ENCODE assay signal across 16 mouse cellular contexts in genomic region chr6:7578031-7578430, GRCm38 (mm10). TPM values are rescaled to one million over a fixed set of nuclear protein-coding genes. Genes with fewer than 3 reads are reported as not detected.
DNase-seq lines count a peak whose midpoint lies in the region; ATAC-seq and TF ChIP-seq lines count a peak whose summit lies in the region.
"Had no signal": no experiment of that assay in that cellular context is flagged by ENCODE, and none has a peak within 500 bp of the region (broad histone marks: within the 10 kb centered on the region; RNA-seq: fewer than 3 reads in every experiment).

No protein-coding gene starts in this region.

- 0 out of 2 replicates have a peak, but pooled peaks have one; percentile 14 for ATAC-seq in heart, embryonic 15.5 days (replicated peaks; ENCODE audit: insufficient number of reproducible peaks, insufficient read depth, low FRiP score, low read depth)
- no peak for ATAC-seq in heart, embryonic 12.5 days (ENCODE audit: insufficient number of reproducible peaks, low FRiP score)
- ATAC-seq in lung, embryonic 14.5 days (ENCODE audit: insufficient read depth): no peak
- peak; percentile 74 for ATAC-seq in Patski
- ATAC-seq: forebrain, embryonic 13.5 days; forebrain, postnatal 0 days; intestine, embryonic 16.5 days had no signal

- POLR2A ChIA-PET in Patski (lab: Charles Lee): no interaction called here

- H3K9ac ChIP-seq in heart, embryonic 15.5 days: no peak overlapping the region
- no peak overlapping the region for H3K9ac ChIP-seq in heart, embryonic 12.5 days
- H3K9ac ChIP-seq in lung, embryonic 14.5 days: no peak overlapping the region
- H3K9ac ChIP-seq: embryonic facial prominence, embryonic 12.5 days; forebrain, embryonic 13.5 days; forebrain, postnatal 0 days; hindbrain, embryonic 15.5 days had no signal

- no peak overlapping the region for H3K27ac ChIP-seq in heart, embryonic 15.5 days
- H3K27ac ChIP-seq in heart, embryonic 12.5 days (ENCODE audit: poor library complexity, severe bottlenecking): no peak overlapping the region
- H3K27ac ChIP-seq in lung, embryonic 14.5 days (ENCODE audit: low read depth): no peak overlapping the region
- H3K27ac ChIP-seq: embryonic facial prominence, embryonic 12.5 days; forebrain, embryonic 13.5 days; hindbrain, embryonic 15.5 days had no signal

- no peaks in the 10 kb centered on the region for H3K9me3 ChIP-seq in heart, embryonic 15.5 days (replicated peaks)
- H3K9me3 ChIP-seq in heart, embryonic 12.5 days (replicated peaks): no peaks in the 10 kb centered on the region
- no peaks in the 10 kb centered on the region for H3K9me3 ChIP-seq in lung, embryonic 14.5 days (ENCODE audit: low read depth, low read length)
- H3K9me3 ChIP-seq: embryonic facial prominence, embryonic 12.5 days; forebrain, embryonic 13.5 days; hindbrain, embryonic 15.5 days had no signal

- TF ChIP-seq CTCF in lung, embryonic 14.5 days (IDR thresholded peaks at IDR 0.05; ENCODE audit: low read depth): no peak
- no peak for TF ChIP-seq CTCF in Patski (IDR thresholded peaks at IDR 0.05)

- in situ Hi-C loops in Patski (cut with MboI; ENCODE audit: low pct_unique_long_range_greater_than_20kb): no loop called here

- no peak overlapping the region for H3K4me2 ChIP-seq in heart, embryonic 15.5 days
- no peak overlapping the region for H3K4me2 ChIP-seq in heart, embryonic 12.5 days
- H3K4me2 ChIP-seq in lung, embryonic 14.5 days: no peak overlapping the region
- H3K4me2 ChIP-seq: embryonic facial prominence, embryonic 12.5 days; forebrain, embryonic 13.5 days; hindbrain, embryonic 15.5 days had no signal

- DNase-seq in lung, embryonic 14.5 days: peak; percentile 5
- DNase-seq in lung, postnatal 36 days: no peak
- no peak for DNase-seq in Patski (ENCODE audit: low read depth, low spot score)
- DNase-seq in urinary bladder, adult 18-20 months (ENCODE audit: low spot score in 2 of 2): no peak
- DNase-seq: adrenal gland, postnatal 10 days; cerebellum, adult 11 months; cerebellum, adult 8-10 months; cerebellum, postnatal 14 days; forebrain, postnatal 0 days; gastrocnemius, postnatal 14 days had no signal

- 40% methylated on average over 1 of the region's 1 CpGs for WGBS in heart, embryonic 15.5 days
- WGBS in heart, embryonic 12.5 days: 40% methylated on average over 1 of the region's 1 CpGs
- 38% methylated on average over 1 of the region's 1 CpGs for WGBS in lung, embryonic 14.5 days

- H3K4me3 ChIP-seq in heart, embryonic 15.5 days: no peak overlapping the region
- no peak overlapping the region for H3K4me3 ChIP-seq in heart, embryonic 12.5 days
- no peak overlapping the region for H3K4me3 ChIP-seq in lung, embryonic 14.5 days (ENCODE audit: low read depth, low read length)
- H3K4me3 ChIP-seq: embryonic facial prominence, embryonic 12.5 days; forebrain, embryonic 13.5 days; hindbrain, embryonic 15.5 days had no signal

- CTCF ChIA-PET in Patski (lab: Charles Lee): no interaction called here

- H3K36me3 ChIP-seq in heart, embryonic 15.5 days: no peaks in the 10 kb centered on the region
- H3K36me3 ChIP-seq in heart, embryonic 12.5 days: no peaks in the 10 kb centered on the region
- no peaks in the 10 kb centered on the region for H3K36me3 ChIP-seq in lung, embryonic 14.5 days (ENCODE audit: insufficient read depth)
- H3K36me3 ChIP-seq: embryonic facial prominence, embryonic 12.5 days; hindbrain, embryonic 15.5 days had no signal

- no peaks in the 10 kb centered on the region for H3K4me1 ChIP-seq in heart, embryonic 15.5 days (replicated peaks)
- H3K4me1 ChIP-seq in heart, embryonic 12.5 days (replicated peaks): no peaks in the 10 kb centered on the region
- no peaks in the 10 kb centered on the region for H3K4me1 ChIP-seq in lung, embryonic 14.5 days (ENCODE audit: insufficient read depth)
- H3K4me1 ChIP-seq: embryonic facial prominence, embryonic 12.5 days; forebrain, embryonic 13.5 days; hindbrain, embryonic 15.5 days had no signal

- no peaks in the 10 kb centered on the region for H3K27me3 ChIP-seq in heart, embryonic 15.5 days
- no peaks in the 10 kb centered on the region for H3K27me3 ChIP-seq in heart, embryonic 12.5 days (replicated peaks)
- no peaks in the 10 kb centered on the region for H3K27me3 ChIP-seq in lung, embryonic 14.5 days (ENCODE audit: insufficient read depth, low read length)
- H3K27me3 ChIP-seq in Patski: no peaks in the 10 kb centered on the region
- H3K27me3 ChIP-seq: embryonic facial prominence, embryonic 12.5 days; forebrain, embryonic 13.5 days; hindbrain, embryonic 15.5 days had no signal

RNA-seq across cellular contexts. Expression of gene Tac1, which starts 23.4 kb away (rescaled TPM):
- 0.32 and 0.83 TPM in 2 replicates for polyA plus RNA-seq in heart, embryonic 15.5 days (2015; fragmentation: Nextera tagmentation; extraction: Ambion mirVana)
- 0.40 and 0.51 TPM in 2 replicates for polyA plus RNA-seq in heart, embryonic 12.5 days (2016; fragmentation: Nextera tagmentation; extraction: Ambion mirVana)
- 0.18 TPM in 1 of 2 replicates, not detected in the other for polyA plus RNA-seq in lung, embryonic 14.5 days (2014; fragmentation: Nextera tagmentation; extraction: Ambion mirVana)
- polyA plus RNA-seq in Patski (2021): not detected

Comparison
In these comparisons a context has a peak if more than half of its experiments do, and no peak if none do; other contexts are left out.
1. ATAC-seq: peak in heart, embryonic 15.5 days (single experiment) and Patski (single experiment); none in heart, embryonic 12.5 days (single experiment) and lung, embryonic 14.5 days (single experiment).